Mouse (Mus musculus) stomach, embryonic 16.5 days (tissue): ENCODE measurements around the gene Mcmbp. TPM values are rescaled to one million over a fixed set of nuclear protein-coding genes. Genes with fewer than 3 reads are reported as not detected.
A peak's percentile ranks its signal among the peaks of the same experiment; 100 is the strongest.

Experiments used
- ATAC-seq: fragments of 200-750 bp; cut with Nextera tagmentation; 2 replicates; pipeline ENCODE4 v1.8.0; 2017; ENCODE audit warnings: moderate number of reproducible peaks, moderate TSS enrichment; ENCODE audit not compliant: insufficient read depth, low FRiP score
- H3K27ac ChIP-seq: fragments of 300-500 bp; sonication (generic); 2 replicates; pipeline ENCODE4 v1.5.1; 2014; ENCODE audit warnings: low read length
- H3K27me3 ChIP-seq: fragments of 300-500 bp; sonication (generic); 2 replicates; pipeline ENCODE4 v1.6.1; 2014; ENCODE audit warnings: low read length, control low read depth, mixed read lengths; ENCODE audit not compliant: control insufficient read depth, insufficient read depth
- H3K36me3 ChIP-seq: fragments of 300-500 bp; sonication (generic); 2 replicates; pipeline ENCODE4 v1.6.1; 2014; ENCODE audit warnings: low read length; ENCODE audit not compliant: control insufficient read depth, insufficient read depth
- H3K4me1 ChIP-seq: fragments of 300-500 bp; sonication (generic); 2 replicates; pipeline ENCODE4 v1.6.1; 2014; ENCODE audit warnings: low read length, control low read depth, mixed read lengths; ENCODE audit not compliant: control insufficient read depth, insufficient read depth
- H3K4me2 ChIP-seq: fragments of 300-500 bp; sonication (generic); 2 replicates; pipeline ENCODE4 v1.6.1; 2014; ENCODE audit warnings: low read depth, low read length, mixed read lengths
- H3K4me3 ChIP-seq: fragments of 300-500 bp; sonication (generic); replicated peaks from 2 replicates; pipeline ENCODE4 v1.5.1; 2014; ENCODE audit warnings: mild to moderate bottlenecking, low read length
- H3K9ac ChIP-seq: fragments of 300-500 bp; sonication (generic); 2 replicates; pipeline ENCODE4 v1.6.1; 2014; ENCODE audit warnings: low read length
- H3K9me3 ChIP-seq: fragments of 300-500 bp; sonication (generic); replicated peaks from 2 replicates; pipeline ENCODE4 v1.6.1; 2016; ENCODE audit warnings: low read length, control low read depth; ENCODE audit not compliant: control insufficient read depth
- WGBS: fragments of 180-500 bp; shearing (Covaris S2); extraction: QIAGEN DNeasy Blood & Tissue Kit; methylation state at CpG from one replicate; pipeline ENCODE4 v1.1.7; 2014; 5-methylcytosine and 5-hydroxymethylcytosine counted together
- polyA plus RNA-seq: library from polyadenylated mRNA; unstranded; fragments of >200 nt; fragmentation: Nextera tagmentation; extraction: Ambion mirVana; gene quantifications from 2 replicates; pipeline ENCODE4 v1.2.1, GENCODE M21; 2015

Gene Mcmbp
- 44.4 and 46.3 TPM in 2 replicates for polyA plus RNA-seq

- peak; percentile 91 for ATAC-seq
- H3K9ac ChIP-seq: peak within 1 kb of the TSS; percentile 98
- WGBS: under 1% methylated on average over 35 of the region's 35 CpGs
- no peaks in the 10 kb centered on the region for H3K36me3 ChIP-seq
- H3K4me1 ChIP-seq: peaks cover 26% of the 10 kb centered on the region
- H3K4me3 ChIP-seq: peak within 1 kb of the TSS; percentile 85
- no peaks in the 10 kb centered on the region for H3K9me3 ChIP-seq
- 0 out of 2 replicates have a peak, but pooled peaks cover 2% of the 10 kb centered on the region for H3K27me3 ChIP-seq
- peak within 1 kb of the TSS; percentile 81 for H3K4me2 ChIP-seq
- peak within 1 kb of the TSS; percentile 86 for H3K27ac ChIP-seq
Observed at GRCm38 (mm10) chr7:128740334-128740733, at the start of gene Mcmbp. Mcmbp (minus strand) TSS chr7:128740495.

GRCm38 (mm10) chr7:128790045-128790444 lies 49.8 kb upstream of the Mcmbp start:
- WGBS: 70% methylated on average over 4 of the region's 4 CpGs
- Histone ChIP-seq H3K4me2 (no peak overlapping the region), H3K36me3 (peaks cover 15% of the 10 kb centered on the region; the same call in 1 of the 2 replicates), H3K4me1 (peaks cover 2% of the 10 kb centered on the region; the same call in 1 of the 2 replicates), H3K9me3 (no peaks in the 10 kb centered on the region), H3K27me3 (no peaks in the 10 kb centered on the region), H3K4me3 (no peak overlapping the region), H3K9ac (no peak overlapping the region), H3K27ac (peak overlapping the region; percentile 55)
- ATAC-seq: peak; percentile 56; the same call in 1 of the 2 replicates

- Histone ChIP-seq H3K4me2 (no peak overlapping the region), H3K9ac (no peak overlapping the region), H3K4me1 (no peaks in the 10 kb centered on the region), H3K9me3 (no peaks in the 10 kb centered on the region), H3K4me3 (no peak overlapping the region), H3K27ac (no peak overlapping the region), H3K27me3 (no peaks in the 10 kb centered on the region), H3K36me3 (peaks cover 30% of the 10 kb centered on the region)
- no peak for ATAC-seq
- WGBS: 90% methylated on average over 3 of the region's 3 CpGs
Observed at GRCm38 (mm10) chr7:128781846-128782245, 41.6 kb upstream of the Mcmbp start.

GRCm38 (mm10) chr7:128779305-128779704 lies 39.0 kb upstream of the Mcmbp start:
- Histone ChIP-seq H3K9ac (no peak overlapping the region), H3K4me2 (no peak overlapping the region), H3K36me3 (peaks cover 20% of the 10 kb centered on the region), H3K9me3 (no peaks in the 10 kb centered on the region), H3K4me3 (no peak overlapping the region), H3K27ac (no peak overlapping the region), H3K4me1 (no peaks in the 10 kb centered on the region), H3K27me3 (no peaks in the 10 kb centered on the region)
- no peak for ATAC-seq
- WGBS: 46% methylated on average over 6 of the region's 6 CpGs

GRCm38 (mm10) chr7:128777201-128777600 lies 36.9 kb upstream of the Mcmbp start:
- no peak overlapping the region for H3K27ac ChIP-seq
- no peak for ATAC-seq
- H3K36me3 ChIP-seq: peaks cover 21% of the 10 kb centered on the region; the same call in 1 of the 2 replicates
- WGBS: 80% methylated on average over 6 of the region's 6 CpGs
- no peak overlapping the region for H3K9ac ChIP-seq
- no peak overlapping the region for H3K4me2 ChIP-seq
- no peak overlapping the region for H3K4me3 ChIP-seq
- no peaks in the 10 kb centered on the region for H3K4me1 ChIP-seq
- no peaks in the 10 kb centered on the region for H3K9me3 ChIP-seq
- H3K27me3 ChIP-seq: no peaks in the 10 kb centered on the region

- peaks cover 40% of the 10 kb centered on the region for H3K36me3 ChIP-seq
- no peak overlapping the region for H3K27ac ChIP-seq
- H3K27me3 ChIP-seq: no peaks in the 10 kb centered on the region
- H3K4me2 ChIP-seq: no peak overlapping the region
- H3K4me3 ChIP-seq: no peak overlapping the region
- H3K9ac ChIP-seq: no peak overlapping the region
- ATAC-seq: peak; percentile 74
- no peaks in the 10 kb centered on the region for H3K9me3 ChIP-seq
- H3K4me1 ChIP-seq: no peaks in the 10 kb centered on the region
Observed at GRCm38 (mm10) chr7:128766696-128767095, 26.4 kb upstream of the Mcmbp start.

GRCm38 (mm10) chr7:128758948-128759347 lies 18.7 kb upstream of the Mcmbp start:
- Histone ChIP-seq H3K36me3 (peaks cover 39% of the 10 kb centered on the region), H3K27me3 (no peaks in the 10 kb centered on the region), H3K4me3 (no peak overlapping the region), H3K27ac (no peak overlapping the region), H3K4me1 (no peaks in the 10 kb centered on the region), H3K4me2 (no peak overlapping the region), H3K9me3 (no peaks in the 10 kb centered on the region), H3K9ac (no peak overlapping the region)
- ATAC-seq: no peak
- 84% methylated on average over 4 of the region's 4 CpGs for WGBS

GRCm38 (mm10) chr7:128755396-128755795 lies 15.1 kb upstream of the Mcmbp start:
- Histone ChIP-seq H3K9ac (no peak overlapping the region), H3K4me3 (no peak overlapping the region), H3K4me2 (no peak overlapping the region), H3K4me1 (no peaks in the 10 kb centered on the region), H3K36me3 (peaks cover 33% of the 10 kb centered on the region), H3K27me3 (no peaks in the 10 kb centered on the region), H3K27ac (no peak overlapping the region), H3K9me3 (no peaks in the 10 kb centered on the region)
- 81% methylated on average over 1 of the region's 1 CpGs for WGBS
- ATAC-seq: no peak

GRCm38 (mm10) chr7:128752012-128752411 lies 11.7 kb upstream of the Mcmbp start:
- Histone ChIP-seq H3K9ac (no peak overlapping the region), H3K4me3 (no peak overlapping the region), H3K27me3 (no peaks in the 10 kb centered on the region), H3K4me1 (peaks cover 15% of the 10 kb centered on the region), H3K27ac (no peak overlapping the region), H3K36me3 (peaks cover 11% of the 10 kb centered on the region; the same call in 1 of the 2 replicates), H3K9me3 (no peaks in the 10 kb centered on the region), H3K4me2 (no peak overlapping the region)
- WGBS: 72% methylated on average over 4 of the region's 4 CpGs
- ATAC-seq: no peak
